In genomic region chr14:17875946-17876345, GRCm38 (mm10) we compare ENCODE assay signal across 22 mouse cellular contexts.
"Had no signal": no experiment of that assay in that cellular context is flagged by ENCODE, and none has a peak within 500 bp of the region (broad histone marks: within the 10 kb centered on the region; RNA-seq: fewer than 3 reads in every experiment).

No protein-coding gene starts in this region.

- ATAC-seq: midbrain, embryonic 13.5 days; midbrain, embryonic 16.5 days had no signal

- H3K9me3 ChIP-seq: kidney, embryonic 15.5 days; liver, embryonic 13.5 days; megakaryocyte, embryonic 14.5 days; midbrain, embryonic 10.5 days; midbrain, embryonic 13.5 days; neural tube, embryonic 13.5 days had no signal

- H3K36me3 ChIP-seq: kidney, embryonic 15.5 days; liver, embryonic 13.5 days; midbrain, embryonic 10.5 days; midbrain, embryonic 13.5 days; neural tube, embryonic 13.5 days had no signal

- H3K9ac ChIP-seq: kidney, embryonic 15.5 days; liver, embryonic 13.5 days; midbrain, embryonic 13.5 days; neural tube, embryonic 13.5 days had no signal

- H3K4me1 ChIP-seq: kidney, embryonic 15.5 days; liver, embryonic 13.5 days; midbrain, embryonic 10.5 days; midbrain, embryonic 13.5 days; neural tube, embryonic 13.5 days had no signal

- H3K4me2 ChIP-seq: kidney, embryonic 15.5 days; liver, embryonic 13.5 days; midbrain, embryonic 13.5 days; neural tube, embryonic 13.5 days had no signal

- H3K4me3 ChIP-seq: kidney, embryonic 15.5 days; layer of hippocampus, adult 2 months; left cerebral cortex, adult 2 months; liver, embryonic 13.5 days; megakaryocyte, embryonic 14.5 days; midbrain, embryonic 10.5 days; midbrain, embryonic 13.5 days; myocyte; neural tube, embryonic 13.5 days had no signal

- DNase-seq: kidney, adult 8-10 months; kidney, postnatal 25 days; layer of hippocampus, adult 9-11 months; layer of hippocampus, postnatal 36 days; liver, embryonic 13.5 days; lung, adult 2 months; lung, postnatal 14 days; lung, postnatal 4 days; retina, postnatal 1 day; right cerebral cortex, postnatal 25 days; spleen, adult 18-20 months; thymus, adult 18-20 months; thymus, postnatal 36 days had no signal

- H3K27ac ChIP-seq: kidney, embryonic 15.5 days; layer of hippocampus, adult 2 months; left cerebral cortex, adult 2 months; liver, embryonic 13.5 days; midbrain, embryonic 10.5 days; midbrain, embryonic 13.5 days; neural tube, embryonic 13.5 days had no signal

- H3K27me3 ChIP-seq: kidney, embryonic 15.5 days; liver, embryonic 13.5 days; megakaryocyte, embryonic 14.5 days; midbrain, embryonic 13.5 days; neural tube, embryonic 13.5 days had no signal
